Mouse (Mus musculus) adipocyte (in vitro differentiated cells): ENCODE results near the gene Ddx6.
"Not testable (repeated sequence)": the region's sequence is repeated elsewhere in the genome, so short reads cannot be mapped to it uniquely, and the experiment has no call there.

Source experiments
- DNase-seq: peaks from one replicate; pipeline ENCODE4 v3.0.0-alpha.2; 2016; ENCODE audit warnings: low spot score

Gene Ddx6

GRCm38 (mm10) chr9:44593886-44594285 is 10.8 kb upstream of the Ddx6 start:
- no peak for DNase-seq

- no peak for DNase-seq
These were observed 9.7 kb upstream of the Ddx6 start for GRCm38 (mm10) chr9:44594901-44595536.

GRCm38 (mm10) chr9:44595537-44595930 is 9.2 kb upstream of the Ddx6 start:
- no peak for DNase-seq

GRCm38 (mm10) chr9:44597742-44598141 is 7.0 kb upstream of the Ddx6 start:
- no peak for DNase-seq

GRCm38 (mm10) chr9:44598899-44599495 is 5.7 kb upstream of the Ddx6 start:
- no peak for DNase-seq

- DNase-seq: no peak
These were observed 5.1 kb upstream of the Ddx6 start for GRCm38 (mm10) chr9:44599616-44600015.

GRCm38 (mm10) chr9:44600801-44601200 is 3.9 kb upstream of the Ddx6 start:
- no peak for DNase-seq

GRCm38 (mm10) chr9:44602766-44603165 is 1.9 kb upstream of the Ddx6 start:
- DNase-seq: no peak

- peak; percentile 90 for DNase-seq
These were observed 1.0 kb upstream of the Ddx6 start for GRCm38 (mm10) chr9:44603454-44604289.

- peak; percentile 64 for DNase-seq
These were observed 358 bp upstream of the Ddx6 start for GRCm38 (mm10) chr9:44604290-44604778.

GRCm38 (mm10) chr9:44605616-44606165 is 999 bp downstream of the Ddx6 start:
- DNase-seq: no peak

- DNase-seq: no peak
These were observed 2.0 kb downstream of the Ddx6 start for GRCm38 (mm10) chr9:44606646-44607045.

GRCm38 (mm10) chr9:44607306-44607705 is 2.6 kb downstream of the Ddx6 start:
- no peak for DNase-seq

- DNase-seq: no peak
These were observed 5.7 kb downstream of the Ddx6 start for GRCm38 (mm10) chr9:44610371-44610770.

- DNase-seq: not testable (repeated sequence)
These were observed 8.4 kb downstream of the Ddx6 start for GRCm38 (mm10) chr9:44613081-44613480.

- DNase-seq: no peak
These were observed 16.4 kb downstream of the Ddx6 start for GRCm38 (mm10) chr9:44621114-44621513.

GRCm38 (mm10) chr9:44624390-44624789 is 19.7 kb downstream of the Ddx6 start:
- no peak for DNase-seq

- DNase-seq: no peak
These were observed 21.6 kb downstream of the Ddx6 start for GRCm38 (mm10) chr9:44626268-44626667.

GRCm38 (mm10) chr9:44637551-44638169 is 33.0 kb downstream of the Ddx6 start:
- DNase-seq: peak; percentile 32

GRCm38 (mm10) chr9:44638726-44639125 is 34.0 kb downstream of the Ddx6 start:
- peak; percentile 20 for DNase-seq

- not testable (repeated sequence) for DNase-seq
These were observed 35.3 kb downstream of the Ddx6 start for GRCm38 (mm10) chr9:44640028-44640427.
